In the genomic region with DNA sequence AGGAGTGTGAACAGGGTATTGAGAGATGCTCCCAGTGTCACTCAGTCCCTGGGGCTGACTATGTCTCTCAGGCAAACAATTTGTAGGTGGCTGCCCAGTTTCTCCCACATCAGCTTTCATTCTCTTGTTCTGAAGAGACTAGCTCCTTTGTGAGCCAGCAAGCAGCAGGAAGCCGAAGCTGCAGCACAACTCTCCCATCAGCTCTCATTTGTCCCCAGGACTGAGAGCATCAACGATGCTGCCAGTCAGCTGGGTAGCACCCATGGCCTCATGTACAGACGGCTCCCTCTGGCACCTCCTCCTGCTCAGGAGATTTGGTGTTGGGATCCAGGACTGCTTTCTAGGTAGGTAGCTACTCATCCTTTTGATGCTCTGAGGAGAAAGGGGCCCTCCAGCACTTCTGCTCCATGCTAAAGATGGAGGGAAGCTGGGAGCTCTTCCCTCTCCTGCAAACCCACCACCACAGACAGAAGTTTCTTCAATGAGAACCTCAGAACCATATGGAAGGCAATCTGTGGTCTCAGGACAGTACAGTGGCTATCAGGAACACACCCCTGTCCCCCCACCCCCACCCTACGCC, we compare ENCODE assay signal across 8 mouse cellular contexts. TPM values are rescaled to one million over a fixed set of nuclear protein-coding genes. Genes with fewer than 3 reads are reported as not detected.
DNase-seq lines count a peak whose midpoint lies in the region; ATAC-seq lines count a peak whose summit lies in the region.

No protein-coding gene starts in this region.

- H3K9ac ChIP-seq in heart, embryonic 16.5 days (ENCODE audit: low read length) = peak overlapping the region; percentile 88
- peak overlapping the region; percentile 74 for H3K9ac ChIP-seq in intestine, embryonic 14.5 days (ENCODE audit: low read length)
- H3K9ac ChIP-seq in neural tube, embryonic 14.5 days (replicated peaks; ENCODE audit: low read depth, low read length) = peak overlapping the region; percentile 54; the same call in 1 of the 2 replicates

- no peak for ATAC-seq in heart, embryonic 16.5 days (replicated peaks; ENCODE audit: extremely low read depth, insufficient read depth, low FRiP score)
- 0 out of 2 replicates have a peak, but pooled peaks have one; percentile 2 for ATAC-seq in intestine, embryonic 14.5 days (replicated peaks; ENCODE audit: low FRiP score, low TSS enrichment, low read depth)
- ATAC-seq in neural tube, embryonic 14.5 days (ENCODE audit: low read depth) = no peak; the same call in 1 of the 2 replicates
- no peak for ATAC-seq in monocyte, adult 5-6 weeks (replicated peaks; ENCODE audit: insufficient number of reproducible peaks, low FRiP score, low TSS enrichment, poor library complexity, severe bottlenecking)

- H3K4me3 ChIP-seq in heart, embryonic 16.5 days (ENCODE audit: low read length) = peak overlapping the region; percentile 76
- H3K4me3 ChIP-seq in intestine, embryonic 14.5 days (ENCODE audit: low read depth, low read length) = peak overlapping the region; percentile 65
- peak overlapping the region; percentile 44 for H3K4me3 ChIP-seq in neural tube, embryonic 14.5 days (ENCODE audit: low read depth, low read length)

- no peak for DNase-seq in heart, postnatal 36 days
- peak; percentile 30 for DNase-seq in CD4-positive helper T cell, adult 2 months (ENCODE audit: low read depth, low spot score)
- peak; percentile 75 for DNase-seq in cerebellum, adult 9-11 months
- no peak for DNase-seq in intestine, embryonic 14.5 days (ENCODE audit: low spot score)
- DNase-seq in ovary, adult 18-20 months (ENCODE audit: low spot score) = no peak

- H3K4me1 ChIP-seq in heart, embryonic 16.5 days (ENCODE audit: control insufficient read depth, insufficient read depth, low read length) = peaks cover 12% of the 10 kb centered on the region
- H3K4me1 ChIP-seq in intestine, embryonic 14.5 days (replicated peaks; ENCODE audit: control insufficient read depth, insufficient read depth, low read length) = peaks cover 17% of the 10 kb centered on the region
- peaks cover 16% of the 10 kb centered on the region; the same call in 1 of the 2 replicates for H3K4me1 ChIP-seq in neural tube, embryonic 14.5 days (ENCODE audit: control insufficient read depth, insufficient read depth, low read length)

- intact Hi-C loops in heart, postnatal 36 days (cut with DNase I) = loop anchor here (2.0 kb wide), 1 partner anchor 24 kb away; no protein-coding TSS in a partner anchor

- H3K27me3 ChIP-seq in heart, embryonic 16.5 days (ENCODE audit: control insufficient read depth, insufficient read depth, low read length) = no peaks in the 10 kb centered on the region
- peaks cover 5% of the 10 kb centered on the region; the same call in 1 of the 2 replicates for H3K27me3 ChIP-seq in intestine, embryonic 14.5 days (replicated peaks; ENCODE audit: control insufficient read depth, insufficient read depth, low read length)
- H3K27me3 ChIP-seq in neural tube, embryonic 14.5 days (ENCODE audit: control insufficient read depth, insufficient read depth, low read length) = no peaks in the 10 kb centered on the region

- peak overlapping the region; percentile 94 for H3K4me2 ChIP-seq in heart, embryonic 16.5 days (ENCODE audit: low read depth, low read length)
- peak overlapping the region; percentile 89 for H3K4me2 ChIP-seq in intestine, embryonic 14.5 days (ENCODE audit: low read length)
- peak overlapping the region; percentile 96 for H3K4me2 ChIP-seq in neural tube, embryonic 14.5 days (ENCODE audit: low read depth, low read length)

- H3K36me3 ChIP-seq in heart, embryonic 16.5 days (ENCODE audit: control insufficient read depth, insufficient read depth) = no peaks in the 10 kb centered on the region; the same call in 1 of the 2 replicates
- H3K36me3 ChIP-seq in intestine, embryonic 14.5 days (ENCODE audit: control insufficient read depth, insufficient read depth, low read length) = peaks cover 38% of the 10 kb centered on the region
- peaks cover 5% of the 10 kb centered on the region for H3K36me3 ChIP-seq in neural tube, embryonic 14.5 days (ENCODE audit: control insufficient read depth, insufficient read depth, low read length)

- H3K27ac ChIP-seq in heart, embryonic 16.5 days (ENCODE audit: low read length) = peak overlapping the region; percentile 83
- H3K27ac ChIP-seq in intestine, embryonic 14.5 days (ENCODE audit: low read depth) = no peak overlapping the region
- H3K27ac ChIP-seq in neural tube, embryonic 14.5 days (ENCODE audit: low read depth, low read length) = peak overlapping the region; percentile 62; the same call in 1 of the 2 replicates

- WGBS in heart, embryonic 16.5 days = 37% methylated on average over 4 of the region's 4 CpGs
- 36% methylated on average over 4 of the region's 4 CpGs for WGBS in intestine, embryonic 14.5 days
- WGBS in neural tube, embryonic 14.5 days = 28% methylated on average over 4 of the region's 4 CpGs

- no peaks in the 10 kb centered on the region for H3K9me3 ChIP-seq in heart, embryonic 16.5 days (replicated peaks; ENCODE audit: control insufficient read depth, low read length)
- H3K9me3 ChIP-seq in intestine, embryonic 14.5 days (ENCODE audit: control insufficient read depth, low read length) = no peaks in the 10 kb centered on the region
- no peaks in the 10 kb centered on the region for H3K9me3 ChIP-seq in neural tube, embryonic 14.5 days (ENCODE audit: control insufficient read depth, low read length)

RNA-seq across cellular contexts. Expression of gene Susd2, which starts 22.7 kb away (rescaled TPM):
- 12.4 and 13.3 TPM in 2 replicates for polyA plus RNA-seq in heart, embryonic 16.5 days (2015; fragmentation: Nextera tagmentation; extraction: Ambion mirVana)
- 1 to 10 TPM; 1.4 to 1.8 TPM for total RNA-seq in heart, postnatal 36 days (2021)
- 11.8 and 13.0 TPM in 2 replicates for polyA plus RNA-seq in intestine, embryonic 14.5 days (2014; fragmentation: Nextera tagmentation; extraction: Ambion mirVana)
- 9.8 and 12.3 TPM in 2 replicates for polyA plus RNA-seq in neural tube, embryonic 14.5 days (2014; fragmentation: Nextera tagmentation; extraction: Ambion mirVana)
- 0.75 TPM in 1 of 3 replicates, not detected in the others for total RNA-seq in monocyte, adult 5-6 weeks (2017)

Comparison
In these comparisons a context has a peak if more than half of its experiments do, and no peak if none do; other contexts are left out.
1. DNase-seq: peak in CD4-positive helper T cell, adult 2 months (single experiment) and cerebellum, adult 9-11 months (single experiment); none in heart, postnatal 36 days (0 of 2), intestine, embryonic 14.5 days (single experiment) and ovary, adult 18-20 months (single experiment).
2. Peak in every context shown above with its lines, with median percentiles within 50 percentile points of each other: H3K4me2 ChIP-seq, H3K4me3 ChIP-seq and H3K9ac ChIP-seq.